Mouse (Mus musculus) midbrain, postnatal 0 days (tissue): ENCODE data around the gene Flvcr1. TPM values are rescaled to one million over a fixed set of nuclear protein-coding genes. Genes with fewer than 3 reads are reported as not detected.

Experiments used
- ATAC-seq: fragments of 200-750 bp; cut with Nextera tagmentation; 2 replicates; pipeline ENCODE4 v1.8.0; 2017; ENCODE audit warnings: moderate number of reproducible peaks, mild to moderate bottlenecking, moderate TSS enrichment, moderate library complexity; ENCODE audit not compliant: low FRiP score
- DNase-seq: peaks from one replicate; pipeline ENCODE4 v3.0.0-alpha.2; 2015; ENCODE audit warnings: low spot score
- H3K27ac ChIP-seq: fragments of 300-500 bp; sonication (generic); 2 replicates; pipeline ENCODE4 v1.5.1; 2014; ENCODE audit warnings: low read depth, mild to moderate bottlenecking, low read length, mixed read lengths
- H3K27me3 ChIP-seq: fragments of 300-500 bp; sonication (generic); 2 replicates; pipeline ENCODE4 v1.6.1; 2014; ENCODE audit warnings: low read length, control low read depth, mixed read lengths; ENCODE audit not compliant: insufficient read depth
- H3K36me3 ChIP-seq: fragments of 300-500 bp; sonication (generic); 2 replicates; pipeline ENCODE4 v1.6.1; 2014; ENCODE audit warnings: low read length, control low read depth, mixed read lengths; ENCODE audit not compliant: insufficient read depth
- H3K4me1 ChIP-seq: fragments of 300-500 bp; sonication (generic); 2 replicates; pipeline ENCODE4 v1.6.1; 2014; ENCODE audit warnings: mild to moderate bottlenecking, control low read depth, antibody characterized with exemption, low read length, mixed read lengths; ENCODE audit not compliant: insufficient read depth
- H3K4me2 ChIP-seq: fragments of 300-500 bp; sonication (generic); 2 replicates; pipeline ENCODE4 v1.6.1; 2014; ENCODE audit warnings: low read depth, mild to moderate bottlenecking, low read length, mixed read lengths; ENCODE audit not compliant: poor library complexity, severe bottlenecking
- H3K4me3 ChIP-seq: fragments of 300-500 bp; sonication (generic); 2 replicates; pipeline ENCODE4 v1.5.1; 2014; ENCODE audit warnings: low read depth, mild to moderate bottlenecking, low read length, moderate library complexity
- H3K9ac ChIP-seq: fragments of 300-500 bp; sonication (generic); replicated peaks from 2 replicates; pipeline ENCODE4 v1.6.1; 2014; ENCODE audit warnings: mild to moderate bottlenecking, low read length, moderate library complexity, mixed read lengths; ENCODE audit not compliant: poor library complexity, severe bottlenecking
- H3K9me3 ChIP-seq: fragments of 300-500 bp; sonication (generic); 2 replicates; pipeline ENCODE4 v1.6.1; 2016; ENCODE audit warnings: low read length, control low read depth
- CTCF ChIP-seq: IDR thresholded peaks from 2 replicates; pipeline ENCODE4 v1.5.1; 2016; ENCODE audit warnings: antibody characterized with exemption, mild to moderate bottlenecking
- WGBS: fragments of 180-500 bp; shearing (Covaris S2); extraction: QIAGEN DNeasy Blood & Tissue Kit; methylation state at CpG from one replicate; pipeline ENCODE4 v1.1.7; 2014; 5-methylcytosine and 5-hydroxymethylcytosine counted together
- polyA plus RNA-seq: library from polyadenylated mRNA; unstranded; fragments of >200 nt; fragmentation: Nextera tagmentation; extraction: Ambion mirVana; gene quantifications from 2 replicates; pipeline ENCODE4 v1.2.1, GENCODE M21; 2015
- total RNA-seq: library from RNA; depleted of rRNA; stranded (reverse); fragments of >200 nt; gene quantifications from 2 replicates; pipeline ENCODE4 v1.2.3, GENCODE M21; 2014; rRNA removed

Gene Flvcr1
- total and polyA plus RNA-seq, 2 experiments from 2014 or later = 9.2 to 32.3 TPM

DNA sequence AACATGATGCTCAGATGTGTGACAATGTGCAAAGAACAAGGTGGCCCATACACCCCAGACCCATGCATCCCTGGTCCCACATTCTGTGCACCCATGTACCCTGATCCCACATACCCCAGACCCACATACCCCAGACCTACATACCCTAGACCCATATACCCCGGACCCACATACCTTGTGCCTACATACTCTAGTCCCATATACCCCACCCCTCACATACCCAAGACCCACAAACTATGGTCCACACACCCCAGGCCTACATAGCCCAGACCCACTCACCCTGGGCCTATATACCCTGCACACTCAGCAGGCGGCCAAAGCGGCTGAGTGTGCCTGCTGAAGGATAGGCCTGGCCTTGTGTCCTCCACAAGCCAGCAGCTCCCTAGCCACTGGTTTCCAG lies 63.2 kb downstream of the Flvcr1 start:
- DNase-seq (no peak), ATAC-seq (no peak)
- H3K36me3 ChIP-seq = peaks cover 67% of the 10 kb centered on the region
- no peaks in the 10 kb centered on the region for H3K4me1 ChIP-seq
- no peaks in the 10 kb centered on the region for H3K9me3 ChIP-seq
- no peak overlapping the region for H3K4me2 ChIP-seq
- H3K9ac ChIP-seq = no peak overlapping the region
- 88% methylated on average over 3 of the region's 3 CpGs for WGBS
- H3K4me3 ChIP-seq = no peak overlapping the region
- TF ChIP-seq CTCF = no peak
- no peak overlapping the region for H3K27ac ChIP-seq
- no peaks in the 10 kb centered on the region for H3K27me3 ChIP-seq

- ATAC-seq (no peak), DNase-seq (no peak)
- Histone ChIP-seq H3K9me3 (no peaks in the 10 kb centered on the region), H3K27ac (no peak overlapping the region), H3K4me2 (no peak overlapping the region), H3K27me3 (no peaks in the 10 kb centered on the region), H3K36me3 (peaks cover 64% of the 10 kb centered on the region), H3K4me3 (no peak overlapping the region), H3K4me1 (no peaks in the 10 kb centered on the region), H3K9ac (no peak overlapping the region)
- no peak for TF ChIP-seq CTCF
- 95% methylated on average over 5 of the region's 5 CpGs for WGBS
These were observed 67.1 kb downstream of the Flvcr1 start for GRCm38 (mm10) chr1:190958821-190959220.

Other genes with a start within 250 kb of the Flvcr1 start
- 44.7 and 47.9 TPM in 2 replicates for gene Rps6kc1, start 114.4 kb downstream of the Flvcr1 start, total RNA-seq
- gene Rps6kc1, start 114.4 kb downstream of the Flvcr1 start, polyA plus RNA-seq = 26.9 and 28.6 TPM in 2 replicates
- 31.4 and 40.1 TPM in 2 replicates for gene Angel2, start 101.0 kb downstream of the Flvcr1 start, total RNA-seq
- gene Angel2, start 101.0 kb downstream of the Flvcr1 start, polyA plus RNA-seq = 40.4 and 41.6 TPM in 2 replicates
- gene Vash2, start 46.9 kb downstream of the Flvcr1 start, total RNA-seq = 46.1 and 51.2 TPM in 2 replicates
- gene Vash2, start 46.9 kb downstream of the Flvcr1 start, polyA plus RNA-seq = 48.8 and 49.5 TPM in 2 replicates
- gene Spata45, start 10.5 kb upstream of the Flvcr1 start, total RNA-seq = not detected in 2 replicates
- not detected in 2 replicates for gene Spata45, start 10.5 kb upstream of the Flvcr1 start, polyA plus RNA-seq
- gene Tatdn3, start 36.8 kb upstream of the Flvcr1 start, total RNA-seq = 21.5 and 39.0 TPM in 2 replicates
- gene Tatdn3, start 36.8 kb upstream of the Flvcr1 start, polyA plus RNA-seq = 12.8 and 14.7 TPM in 2 replicates
- 1.6 and 1.9 TPM in 2 replicates for gene Nsl1, start 36.9 kb upstream of the Flvcr1 start, total RNA-seq
- 1.8 and 1.9 TPM in 2 replicates for gene Nsl1, start 36.9 kb upstream of the Flvcr1 start, polyA plus RNA-seq
- 1.3 and 4.9 TPM in 2 replicates for gene Batf3, start 71.7 kb upstream of the Flvcr1 start, total RNA-seq
- gene Batf3, start 71.7 kb upstream of the Flvcr1 start, polyA plus RNA-seq = 1.3 and 1.6 TPM in 2 replicates
- gene Fam71a, start 138.7 kb upstream of the Flvcr1 start, total RNA-seq = not detected in 2 replicates
- gene Fam71a, start 138.7 kb upstream of the Flvcr1 start, polyA plus RNA-seq = not detected in 2 replicates
- 0.80 and 3.5 TPM in 2 replicates for gene Atf3, start 191.9 kb upstream of the Flvcr1 start, total RNA-seq
- gene Atf3, start 191.9 kb upstream of the Flvcr1 start, polyA plus RNA-seq = 1.2 and 1.3 TPM in 2 replicates